Mouse (Mus musculus) megakaryocyte progenitor cell, adult 5-6 weeks (primary cell): Measurements from ENCODE around the gene Steap3. TPM values are rescaled to one million over a fixed set of nuclear protein-coding genes. Genes with fewer than 3 reads are reported as not detected.

Source experiments
- ATAC-seq: replicated peaks from 2 replicates; pipeline ENCODE4 v1.8.0; 2016; ENCODE audit warnings: mild to moderate bottlenecking, moderate TSS enrichment, inconsistent platforms; ENCODE audit not compliant: poor library complexity
- total RNA-seq, 2 experiments: library from RNA; stranded (forward) in 1 of 2; stranded (reverse) in 1 of 2; fragments of 157-497, 149-512 nt in 1 of 2; fragments of 200-1000 nt in 1 of 2; gene quantifications; 2 replicates each; pipeline versions ENCODE4 v1.2.3 to v1.2.4; 2015 to 2017

Steap3 gene
- total RNA-seq, 2 experiments from 2014 or later: 7.5 to 34.2 TPM

- ATAC-seq: no peak
Measured at GRCm38 (mm10) chr1:120203836-120204235, 68.7 kb downstream of the Steap3 start.

- ATAC-seq: peak; percentile 76
Measured at GRCm38 (mm10) chr1:120202542-120202941, 70.0 kb downstream of the Steap3 start.

GRCm38 (mm10) chr1:120198942-120199341 is 73.6 kb downstream of the Steap3 start:
- no peak for ATAC-seq

- no peak for ATAC-seq
Measured at GRCm38 (mm10) chr1:120198151-120198550, 74.4 kb downstream of the Steap3 start.

- ATAC-seq: peak; percentile 98
Measured at GRCm38 (mm10) chr1:120197189-120197588, 75.3 kb downstream of the Steap3 start.

- ATAC-seq: no peak
Measured at GRCm38 (mm10) chr1:120196724-120197123, 75.8 kb downstream of the Steap3 start.

GRCm38 (mm10) chr1:120195947-120196346 is 76.6 kb downstream of the Steap3 start:
- no peak for ATAC-seq

GRCm38 (mm10) chr1:120193586-120193985 is 78.9 kb downstream of the Steap3 start:
- ATAC-seq: no peak

- no peak for ATAC-seq
Measured at GRCm38 (mm10) chr1:120192321-120192720, 80.2 kb downstream of the Steap3 start.

GRCm38 (mm10) chr1:120190946-120191345 is 81.6 kb downstream of the Steap3 start:
- ATAC-seq: no peak

- ATAC-seq: no peak
Measured at GRCm38 (mm10) chr1:120190300-120190699, 82.2 kb downstream of the Steap3 start.

- ATAC-seq: no peak
Measured at GRCm38 (mm10) chr1:120189206-120189605, 83.3 kb downstream of the Steap3 start.

GRCm38 (mm10) chr1:120187059-120187458 is 85.4 kb downstream of the Steap3 start:
- ATAC-seq: no peak

- ATAC-seq: no peak
Measured at GRCm38 (mm10) chr1:120186655-120187054, 85.8 kb downstream of the Steap3 start.

- ATAC-seq: no peak
Measured at GRCm38 (mm10) chr1:120186204-120186603, 86.3 kb downstream of the Steap3 start.

GRCm38 (mm10) chr1:120177141-120177540 is 95.4 kb downstream of the Steap3 start:
- no peak for ATAC-seq

GRCm38 (mm10) chr1:120176313-120176712 is 96.2 kb downstream of the Steap3 start:
- no peak for ATAC-seq

- peak; percentile 51 for ATAC-seq
Measured at GRCm38 (mm10) chr1:120174991-120175390, 97.5 kb downstream of the Steap3 start.

- peak; percentile 81 for ATAC-seq
Measured at GRCm38 (mm10) chr1:120171819-120172521, 100.5 kb downstream of the Steap3 start.

GRCm38 (mm10) chr1:120170307-120170706 is 102.2 kb downstream of the Steap3 start:
- peak; percentile 51; the same call in 1 of the 2 replicates for ATAC-seq

GRCm38 (mm10) chr1:120168674-120169073 is 103.8 kb downstream of the Steap3 start:
- no peak for ATAC-seq

- ATAC-seq: no peak
Measured at GRCm38 (mm10) chr1:120168016-120168415, 104.5 kb downstream of the Steap3 start.

GRCm38 (mm10) chr1:120162616-120163015 is 109.9 kb downstream of the Steap3 start:
- peak; percentile 86 for ATAC-seq
